Mouse (Mus musculus) embryonic facial prominence, embryonic 12.5 days (tissue): ENCODE measurements around the gene H2-DMb1. TPM values are rescaled to one million over a fixed set of nuclear protein-coding genes. Genes with fewer than 3 reads are reported as not detected.
A peak's percentile ranks its signal among the peaks of the same experiment; 100 is the strongest.

Experiments
- ATAC-seq: fragments of 200-750 bp; cut with Nextera tagmentation; 2 replicates; pipeline ENCODE4 v1.8.0; 2017; ENCODE audit not compliant: insufficient number of reproducible peaks, insufficient read depth, low FRiP score, low TSS enrichment
- H3K27ac ChIP-seq: fragments of 300-500 bp; sonication (generic); 2 replicates; pipeline ENCODE4 v1.5.1; 2016; ENCODE audit warnings: mild to moderate bottlenecking
- H3K27me3 ChIP-seq: fragments of 300-500 bp; sonication (generic); 2 replicates; pipeline ENCODE4 v1.6.1; 2016; ENCODE audit warnings: mild to moderate bottlenecking, moderate library complexity
- H3K36me3 ChIP-seq: fragments of 300-500 bp; sonication (generic); 2 replicates; pipeline ENCODE4 v1.6.1; 2016; ENCODE audit warnings: mild to moderate bottlenecking
- H3K4me1 ChIP-seq: fragments of 300-500 bp; sonication (generic); 2 replicates; pipeline ENCODE4 v1.6.1; 2016
- H3K4me2 ChIP-seq: fragments of 300-500 bp; sonication (generic); replicated peaks from 2 replicates; pipeline ENCODE4 v1.6.1; 2016; ENCODE audit warnings: mild to moderate bottlenecking, moderate library complexity
- H3K4me3 ChIP-seq: fragments of 300-500 bp; sonication (generic); 2 replicates; pipeline ENCODE4 v1.5.1; 2016; ENCODE audit warnings: mild to moderate bottlenecking
- H3K9ac ChIP-seq: fragments of 300-500 bp; sonication (generic); 2 replicates; pipeline ENCODE4 v1.6.1; 2016; ENCODE audit warnings: mild to moderate bottlenecking, moderate library complexity
- H3K9me3 ChIP-seq: fragments of 300-500 bp; sonication (generic); 2 replicates; pipeline ENCODE4 v1.6.1; 2016; ENCODE audit warnings: mild to moderate bottlenecking, moderate library complexity
- WGBS: fragments of 180-500 bp; shearing (Covaris S2); methylation state at CpG from one replicate; pipeline ENCODE4 v1.1.7; 2016; 5-methylcytosine and 5-hydroxymethylcytosine counted together
- polyA plus RNA-seq: library from polyadenylated mRNA; unstranded; fragments of >200 nt; fragmentation: Nextera tagmentation; extraction: Ambion mirVana; gene quantifications from 2 replicates; pipeline ENCODE4 v1.2.1, GENCODE M21; 2016

The H2-DMb1 gene
- polyA plus RNA-seq, 1 experiment from 2014 or later = 2.0 TPM

DNA sequence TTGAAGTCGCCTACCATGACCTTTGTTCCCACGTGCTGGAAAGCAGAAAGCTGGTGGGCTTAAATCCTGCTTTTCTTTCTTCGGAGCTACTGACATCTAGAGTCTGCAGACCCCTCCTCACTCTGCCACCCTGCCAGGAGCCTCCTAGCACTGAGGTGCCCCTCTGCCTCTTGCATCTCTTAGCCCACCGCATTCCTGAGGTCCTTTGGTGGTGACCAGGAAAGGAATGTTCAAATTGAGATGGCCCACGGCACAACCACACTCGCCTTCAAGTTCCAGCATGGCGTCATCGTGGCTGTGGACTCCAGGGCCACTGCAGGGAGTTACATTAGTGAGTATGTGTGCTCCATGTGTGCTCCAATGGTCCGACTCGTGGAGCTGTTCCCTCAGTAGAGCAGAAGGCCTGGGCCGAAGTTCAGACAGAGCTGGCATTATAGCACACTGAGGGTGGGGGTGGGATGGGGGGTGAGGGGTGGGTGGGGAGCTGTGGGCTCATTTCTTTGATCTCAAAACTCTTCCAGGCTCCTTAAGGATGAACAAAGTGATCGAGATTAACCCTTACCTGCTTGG is 46.3 kb downstream of the H2-DMb1 start:
- peaks cover 83% of the 10 kb centered on the region for H3K27me3 ChIP-seq
- WGBS = 58% methylated on average over 12 of the region's 12 CpGs
- H3K27ac ChIP-seq = no peak overlapping the region
- ATAC-seq = no peak
- no peak overlapping the region for H3K4me2 ChIP-seq
- peaks cover 9% of the 10 kb centered on the region for H3K4me1 ChIP-seq
- no peak overlapping the region for H3K9ac ChIP-seq
- H3K9me3 ChIP-seq = no peaks in the 10 kb centered on the region
- H3K36me3 ChIP-seq = no peaks in the 10 kb centered on the region
- H3K4me3 ChIP-seq = no peak overlapping the region

- H3K9me3 ChIP-seq = no peaks in the 10 kb centered on the region
- no peak for ATAC-seq
- no peaks in the 10 kb centered on the region for H3K36me3 ChIP-seq
- no peak overlapping the region for H3K9ac ChIP-seq
- H3K4me2 ChIP-seq = no peak overlapping the region
- no peak overlapping the region for H3K4me3 ChIP-seq
- H3K4me1 ChIP-seq = peaks cover 12% of the 10 kb centered on the region
- H3K27me3 ChIP-seq = peaks cover 82% of the 10 kb centered on the region
- 86% methylated on average over 10 of the region's 10 CpGs for WGBS
- H3K27ac ChIP-seq = no peak overlapping the region
These were observed 47.2 kb downstream of the H2-DMb1 start for GRCm38 (mm10) chr17:34200047-34200446.

DNA sequence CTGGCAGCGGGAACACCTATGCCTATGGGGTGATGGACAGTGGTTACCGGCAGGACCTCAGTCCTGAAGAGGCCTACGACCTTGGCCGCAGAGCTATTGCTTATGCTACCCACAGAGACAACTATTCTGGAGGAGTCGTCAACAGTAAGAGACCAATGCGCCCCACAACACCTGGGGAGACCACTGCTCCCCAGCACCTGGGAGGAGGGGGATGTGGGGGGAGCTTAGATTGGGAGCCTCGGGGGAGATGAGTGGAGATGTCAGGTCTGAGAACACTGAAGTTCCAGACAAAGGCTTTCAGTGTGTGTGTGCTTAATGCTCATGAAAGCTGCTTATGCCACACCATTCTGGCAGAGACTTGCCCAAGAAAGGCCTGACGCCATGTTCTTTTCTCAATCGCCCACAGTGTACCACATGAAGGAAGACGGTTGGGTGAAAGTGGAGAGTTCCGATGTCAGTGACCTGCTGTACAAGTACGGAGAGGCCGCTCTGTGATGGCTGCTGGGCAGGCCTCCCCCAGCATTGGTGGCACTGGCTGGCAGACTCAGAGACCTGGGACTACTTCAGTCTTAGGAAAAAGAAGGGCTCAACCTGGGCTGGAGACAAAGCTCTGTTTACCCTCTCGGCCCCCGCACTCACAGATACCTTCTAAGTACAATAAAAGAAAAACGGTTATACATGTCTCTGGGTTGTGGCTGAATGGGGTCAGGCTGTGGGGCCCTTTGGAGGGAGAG is 48.1 kb downstream of the H2-DMb1 start:
- H3K9me3 ChIP-seq = no peaks in the 10 kb centered on the region
- H3K4me1 ChIP-seq = peaks cover 15% of the 10 kb centered on the region
- H3K27me3 ChIP-seq = peaks cover 82% of the 10 kb centered on the region
- H3K4me3 ChIP-seq = no peak overlapping the region
- no peak overlapping the region for H3K9ac ChIP-seq
- WGBS = 84% methylated on average over 16 of the region's 16 CpGs
- no peaks in the 10 kb centered on the region for H3K36me3 ChIP-seq
- no peak overlapping the region for H3K4me2 ChIP-seq
- ATAC-seq = no peak
- no peak overlapping the region for H3K27ac ChIP-seq

GRCm38 (mm10) chr17:34201506-34202055 is 48.7 kb downstream of the H2-DMb1 start:
- Histone ChIP-seq H3K27ac (no peak overlapping the region), H3K4me3 (no peak overlapping the region), H3K4me1 (peaks cover 15% of the 10 kb centered on the region), H3K36me3 (no peaks in the 10 kb centered on the region), H3K9ac (no peak overlapping the region), H3K27me3 (peaks cover 82% of the 10 kb centered on the region), H3K4me2 (no peak overlapping the region), H3K9me3 (no peaks in the 10 kb centered on the region)
- ATAC-seq = no peak
- WGBS = 66% methylated on average over 7 of the region's 7 CpGs

DNA sequence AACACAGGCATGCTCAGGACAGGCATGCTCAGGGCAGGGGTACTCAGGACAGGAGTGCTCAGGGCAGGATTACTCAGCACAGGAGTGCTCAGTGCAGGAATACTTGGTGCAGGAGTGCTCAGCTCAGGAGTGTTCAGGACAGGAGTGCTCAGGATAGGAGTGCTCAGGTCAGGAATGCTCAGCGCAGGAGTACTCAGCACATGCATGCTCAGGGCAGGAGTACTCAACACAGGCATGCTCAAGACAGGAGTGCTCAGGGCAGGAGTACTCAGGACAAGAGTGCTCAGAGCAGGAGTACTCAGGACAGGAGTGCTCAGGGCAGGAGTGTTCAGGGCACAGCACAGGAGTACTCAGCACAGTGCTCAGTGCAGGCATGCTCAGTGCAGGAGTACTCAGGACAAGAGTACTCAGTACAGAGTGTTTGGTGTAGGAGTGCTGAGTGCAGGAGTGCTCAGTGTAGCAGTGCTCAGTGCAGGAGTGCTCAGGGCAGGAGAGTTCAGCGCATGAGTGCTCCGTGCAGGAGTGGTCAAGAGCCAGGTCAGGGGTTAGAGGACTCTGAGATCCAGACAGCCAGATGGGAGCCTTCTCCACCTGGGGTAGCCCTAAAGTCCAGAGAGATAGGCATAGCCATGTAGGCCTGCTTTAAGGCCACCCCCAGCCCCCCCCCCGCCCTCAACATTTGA is 50.0 kb downstream of the H2-DMb1 start:
- Histone ChIP-seq H3K4me3 (no peak overlapping the region), H3K27me3 (peaks cover 78% of the 10 kb centered on the region), H3K4me1 (peaks cover 12% of the 10 kb centered on the region), H3K9ac (no peak overlapping the region), H3K27ac (no peak overlapping the region), H3K9me3 (no peaks in the 10 kb centered on the region), H3K36me3 (no peaks in the 10 kb centered on the region), H3K4me2 (no peak overlapping the region)
- WGBS = 81% methylated on average over 4 of the region's 4 CpGs
- ATAC-seq = peak; percentile 76; the same call in 1 of the 2 replicates

DNA sequence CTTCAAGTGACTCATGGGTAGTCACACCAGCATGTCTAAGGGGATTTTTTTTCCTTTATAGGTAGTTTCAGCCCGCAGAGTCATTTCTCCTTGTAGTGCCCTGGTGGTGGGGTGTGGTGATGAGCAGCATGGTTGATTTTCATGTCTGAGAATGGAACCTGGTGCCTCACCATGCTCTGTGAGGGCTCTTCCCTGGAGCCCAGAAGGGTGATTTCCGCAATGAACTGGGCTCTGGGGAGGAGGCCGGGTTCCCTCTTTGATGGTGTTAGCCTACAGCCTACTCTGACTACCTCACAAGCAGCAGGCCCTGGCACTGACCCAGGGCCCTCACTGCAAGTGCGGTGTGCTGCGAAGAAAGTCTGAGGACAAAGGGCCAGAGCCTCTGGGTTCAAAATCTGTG is 50.6 kb downstream of the H2-DMb1 start, which contains the start of gene Tap2:
Tap2 (plus strand) TSS at position 84 of the 400 bp plus-strand sequence.
- Histone ChIP-seq H3K27ac (no peak within 1 kb of the TSS), H3K4me3 (peak within 1 kb of the TSS; percentile 62), H3K36me3 (no peaks in the 10 kb centered on the region), H3K9me3 (no peaks in the 10 kb centered on the region), H3K27me3 (peaks cover 76% of the 10 kb centered on the region), H3K4me2 (peak within 1 kb of the TSS; percentile 83), H3K4me1 (peaks cover 6% of the 10 kb centered on the region; the same call in 1 of the 2 replicates), H3K9ac (peak within 1 kb of the TSS; percentile 57; the same call in 1 of the 2 replicates)
- ATAC-seq = no peak
- WGBS = 51% methylated on average over 5 of the region's 5 CpGs

GRCm38 (mm10) chr17:34204303-34205010 is 51.6 kb downstream of the H2-DMb1 start:
- H3K27ac ChIP-seq = no peak overlapping the region
- 0 out of 2 replicates have a peak, but pooled peaks cover 6% of the 10 kb centered on the region for H3K4me1 ChIP-seq
- no peaks in the 10 kb centered on the region for H3K9me3 ChIP-seq
- no peak for ATAC-seq
- H3K36me3 ChIP-seq = no peaks in the 10 kb centered on the region
- peak overlapping the region; percentile 83 for H3K4me2 ChIP-seq
- H3K4me3 ChIP-seq = peak overlapping the region; percentile 62
- peaks cover 73% of the 10 kb centered on the region for H3K27me3 ChIP-seq
- peak overlapping the region; percentile 57 for H3K9ac ChIP-seq
- WGBS = under 1% methylated on average over 44 of the region's 44 CpGs

DNA sequence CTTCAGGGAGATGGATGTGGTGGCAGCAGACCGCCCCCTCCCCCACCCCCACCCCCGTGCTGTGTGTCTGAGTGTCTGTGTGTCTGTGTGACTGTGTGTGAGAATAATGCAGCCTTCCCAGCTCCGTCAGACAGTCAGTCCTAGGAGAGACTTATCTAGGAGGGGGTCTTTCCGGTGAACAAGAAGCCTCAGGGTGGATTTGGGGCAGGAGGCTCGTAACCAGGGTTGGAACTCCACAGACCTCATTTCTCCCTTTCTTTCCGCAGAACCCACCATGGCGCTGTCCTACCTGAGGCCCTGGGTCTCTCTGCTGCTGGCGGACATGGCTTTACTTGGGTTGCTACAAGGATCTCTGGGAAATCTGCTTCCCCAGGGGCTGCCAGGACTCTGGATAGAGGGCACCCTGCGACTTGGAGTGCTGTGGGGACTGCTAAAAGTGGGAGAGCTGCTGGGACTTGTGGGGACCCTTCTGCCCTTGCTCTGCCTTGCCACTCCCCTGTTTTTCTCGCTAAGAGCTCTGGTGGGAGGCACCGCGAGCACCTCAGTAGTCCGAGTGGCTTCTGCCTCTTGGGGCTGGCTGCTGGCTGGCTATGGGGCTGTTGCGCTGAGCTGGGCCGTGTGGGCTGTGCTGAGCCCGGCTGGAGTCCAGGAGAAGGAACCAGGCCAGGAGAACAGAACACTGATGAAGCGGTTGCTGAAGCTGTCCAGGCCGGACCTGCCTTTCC is 52.3 kb downstream of the H2-DMb1 start:
- Histone ChIP-seq H3K4me3 (peak overlapping the region; percentile 62), H3K9ac (peak overlapping the region; percentile 57), H3K36me3 (no peaks in the 10 kb centered on the region), H3K4me1 (0 out of 2 replicates have a peak, but pooled peaks cover 6% of the 10 kb centered on the region), H3K27me3 (peaks cover 71% of the 10 kb centered on the region), H3K9me3 (no peaks in the 10 kb centered on the region), H3K27ac (no peak overlapping the region), H3K4me2 (peak overlapping the region; percentile 83)
- no peak for ATAC-seq
- 12% methylated on average over 18 of the region's 18 CpGs for WGBS

DNA sequence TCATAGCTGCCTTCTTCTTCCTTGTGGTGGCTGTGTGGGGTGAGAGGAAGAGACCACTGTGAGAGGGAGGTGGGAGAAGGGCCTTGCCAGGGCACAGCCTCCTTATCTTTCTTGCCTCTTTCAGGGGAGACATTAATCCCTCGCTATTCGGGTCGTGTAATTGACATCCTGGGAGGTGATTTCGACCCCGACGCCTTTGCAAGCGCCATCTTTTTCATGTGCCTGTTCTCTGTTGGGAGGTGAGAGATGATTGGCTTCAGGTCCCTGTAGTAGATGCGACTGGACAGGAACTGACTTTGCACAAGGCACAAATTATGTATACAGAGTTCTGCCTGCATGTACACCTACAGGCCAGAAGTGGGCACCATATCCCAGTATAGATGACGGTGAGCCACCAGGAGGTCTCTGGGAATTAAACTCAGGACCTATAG is 52.9 kb downstream of the H2-DMb1 start:
- ATAC-seq = no peak
- H3K4me1 ChIP-seq = 0 out of 2 replicates have a peak, but pooled peaks cover 6% of the 10 kb centered on the region
- 15% methylated on average over 9 of the region's 9 CpGs for WGBS
- no peaks in the 10 kb centered on the region for H3K36me3 ChIP-seq
- no peak overlapping the region for H3K9ac ChIP-seq
- H3K27ac ChIP-seq = no peak overlapping the region
- no peak overlapping the region for H3K4me2 ChIP-seq
- peak overlapping the region; percentile 62 for H3K4me3 ChIP-seq
- no peaks in the 10 kb centered on the region for H3K9me3 ChIP-seq
- peaks cover 71% of the 10 kb centered on the region for H3K27me3 ChIP-seq

DNA sequence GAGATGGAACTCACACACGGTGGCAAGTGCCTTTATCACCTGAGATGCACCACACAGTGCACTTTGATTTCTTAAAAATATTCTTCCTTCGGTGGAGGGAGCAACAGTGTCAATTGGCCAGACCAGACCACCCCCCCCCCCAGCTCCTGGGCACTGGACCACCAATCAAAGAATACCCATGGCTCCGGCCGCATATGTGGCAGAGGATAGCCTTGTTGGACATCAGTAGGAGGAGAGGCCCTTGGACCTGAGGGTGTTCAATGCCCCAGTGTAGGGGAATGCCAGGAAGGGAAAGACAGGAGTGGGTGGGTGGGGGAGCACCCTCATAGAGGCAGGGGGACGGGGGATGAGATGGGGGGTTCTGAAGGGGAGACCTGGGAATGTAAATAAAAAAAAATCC is 53.9 kb downstream of the H2-DMb1 start:
- H3K4me2 ChIP-seq = no peak overlapping the region
- ATAC-seq = no peak
- no peaks in the 10 kb centered on the region for H3K9me3 ChIP-seq
- 0 out of 2 replicates have a peak, but pooled peaks cover 6% of the 10 kb centered on the region for H3K4me1 ChIP-seq
- 90% methylated on average over 5 of the region's 5 CpGs for WGBS
- H3K27me3 ChIP-seq = peaks cover 73% of the 10 kb centered on the region
- H3K36me3 ChIP-seq = no peaks in the 10 kb centered on the region
- no peak overlapping the region for H3K27ac ChIP-seq
- no peak overlapping the region for H3K9ac ChIP-seq
- no peak overlapping the region for H3K4me3 ChIP-seq
